Mouse (Mus musculus) liver, embryonic 13.5 days (tissue): ENCODE measurements around the gene Dnajb12. TPM values are rescaled to one million over a fixed set of nuclear protein-coding genes. Genes with fewer than 3 reads are reported as not detected.

Experiments used
- ATAC-seq: fragments of 200-750 bp; cut with Nextera tagmentation; 2 replicates; pipeline ENCODE4 v1.8.0; 2017; ENCODE audit warnings: low read depth, mild to moderate bottlenecking, moderate number of reproducible peaks, moderate library complexity
- DNase-seq: peaks from one replicate; pipeline ENCODE4 v3.0.0; 2022
- H3K27ac ChIP-seq: fragments of 300-500 bp; sonication (generic); 2 replicates; pipeline ENCODE4 v1.5.1; 2015; ENCODE audit warnings: moderate library complexity, mild to moderate bottlenecking, inconsistent platforms
- H3K27me3 ChIP-seq: fragments of 300-500 bp; sonication (generic); 2 replicates; pipeline ENCODE4 v1.6.1; 2015; ENCODE audit warnings: mild to moderate bottlenecking, inconsistent platforms
- H3K36me3 ChIP-seq: fragments of 300-500 bp; sonication (generic); 2 replicates; pipeline ENCODE4 v1.6.1; 2015; ENCODE audit warnings: mild to moderate bottlenecking, inconsistent platforms
- H3K4me1 ChIP-seq: fragments of 300-500 bp; sonication (generic); replicated peaks from 2 replicates; pipeline ENCODE4 v1.6.1; 2015; ENCODE audit warnings: inconsistent platforms
- H3K4me2 ChIP-seq: fragments of 300-500 bp; sonication (generic); 2 replicates; pipeline ENCODE4 v1.6.1; 2015; ENCODE audit warnings: inconsistent platforms, mild to moderate bottlenecking, moderate library complexity
- H3K4me3 ChIP-seq: fragments of 300-500 bp; sonication (generic); replicated peaks from 2 replicates; pipeline ENCODE4 v1.5.1; 2015; ENCODE audit warnings: mild to moderate bottlenecking, inconsistent platforms
- H3K9ac ChIP-seq: fragments of 300-500 bp; sonication (generic); 2 replicates; pipeline ENCODE4 v1.6.1; 2015; ENCODE audit warnings: mild to moderate bottlenecking, inconsistent platforms
- H3K9me3 ChIP-seq: fragments of 300-500 bp; sonication (generic); replicated peaks from 2 replicates; pipeline ENCODE4 v1.6.1; 2016; ENCODE audit warnings: inconsistent platforms
- WGBS: fragments of 180-500 bp; shearing (Covaris S2); methylation state at CpG from one replicate; pipeline ENCODE4 v1.1.7; 2015; ENCODE audit not compliant: insufficient replicate concordance; 5-methylcytosine and 5-hydroxymethylcytosine counted together
- polyA plus RNA-seq: library from polyadenylated mRNA; unstranded; fragments of >200 nt; fragmentation: Nextera tagmentation; extraction: Ambion mirVana; gene quantifications from 2 replicates; pipeline ENCODE4 v1.2.1, GENCODE M21; 2015

Gene Dnajb12
- polyA plus RNA-seq, 1 experiment from 2014 or later = 13.4 TPM

GRCm38 (mm10) chr10:59885174-59886080, 6.1 kb downstream of the Dnajb12 start:
- H3K9me3 ChIP-seq = no peaks in the 10 kb centered on the region
- H3K4me3 ChIP-seq = no peak overlapping the region
- H3K27ac ChIP-seq = peak overlapping the region; percentile 78
- peaks cover 61% of the 10 kb centered on the region for H3K36me3 ChIP-seq
- ATAC-seq (peak; percentile 12; the same call in 1 of the 2 replicates), DNase-seq (no peak)
- peaks cover 87% of the 10 kb centered on the region for H3K4me1 ChIP-seq
- peak overlapping the region; percentile 61 for H3K9ac ChIP-seq
- no peaks in the 10 kb centered on the region for H3K27me3 ChIP-seq
- WGBS = 72% methylated on average over 14 of the region's 14 CpGs
- H3K4me2 ChIP-seq = no peak overlapping the region

DNA sequence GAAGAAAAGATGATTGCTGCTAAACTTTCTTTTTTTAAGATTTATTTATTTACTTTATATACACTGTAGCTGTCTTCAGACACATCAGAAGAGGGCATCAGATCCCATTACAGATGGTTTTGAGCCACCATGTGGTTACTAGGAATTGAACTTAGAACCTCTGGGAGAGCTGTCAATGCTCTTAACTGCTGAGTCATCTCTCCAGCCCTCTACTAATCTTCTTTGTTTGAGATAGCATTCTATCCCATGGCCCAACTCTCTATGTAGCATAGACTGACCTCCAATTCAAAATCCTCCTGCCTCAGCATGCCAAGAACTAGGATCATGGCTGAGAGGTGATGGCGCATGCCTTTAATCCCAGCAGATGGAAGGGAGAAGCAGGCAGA, 6.7 kb downstream of the Dnajb12 start:
- Histone ChIP-seq H3K27ac (peak overlapping the region; percentile 78), H3K4me2 (no peak overlapping the region), H3K4me1 (peaks cover 81% of the 10 kb centered on the region), H3K9ac (peak overlapping the region; percentile 61), H3K36me3 (peaks cover 67% of the 10 kb centered on the region), H3K9me3 (no peaks in the 10 kb centered on the region), H3K4me3 (no peak overlapping the region), H3K27me3 (no peaks in the 10 kb centered on the region)
- WGBS = 97% methylated on average over 1 of the region's 1 CpGs
- DNase-seq (no peak), ATAC-seq (peak; percentile 39)

DNA sequence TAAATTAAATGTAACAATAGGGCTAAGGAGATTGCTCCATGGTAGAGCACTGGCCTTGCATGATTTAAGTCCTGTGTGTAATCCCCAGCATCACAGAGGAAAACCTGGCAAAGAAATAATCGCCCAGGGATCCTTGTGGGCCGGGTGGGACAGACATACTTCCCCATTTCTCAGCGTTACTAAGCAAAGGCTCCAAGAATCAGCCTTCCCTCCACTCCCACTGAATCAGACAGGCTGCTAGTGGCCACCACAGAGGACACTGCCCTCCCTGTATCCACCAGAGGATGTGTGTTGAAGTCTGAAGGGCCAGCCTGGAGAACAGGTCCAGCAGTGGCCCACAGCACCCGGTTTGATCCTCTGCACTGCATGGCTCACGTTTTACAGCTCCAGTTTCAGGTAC, 8.1 kb downstream of the Dnajb12 start:
- Histone ChIP-seq H3K27ac (peak overlapping the region; percentile 78), H3K4me3 (no peak overlapping the region), H3K27me3 (no peaks in the 10 kb centered on the region), H3K36me3 (peaks cover 72% of the 10 kb centered on the region), H3K9ac (peak overlapping the region; percentile 22; the same call in 1 of the 2 replicates), H3K9me3 (no peaks in the 10 kb centered on the region), H3K4me1 (peaks cover 67% of the 10 kb centered on the region), H3K4me2 (no peak overlapping the region)
- DNase-seq (no peak), ATAC-seq (no peak)
- WGBS = 59% methylated on average over 5 of the region's 5 CpGs

- peaks cover 72% of the 10 kb centered on the region for H3K36me3 ChIP-seq
- H3K4me2 ChIP-seq = no peak overlapping the region
- DNase-seq (no peak), ATAC-seq (no peak)
- H3K27me3 ChIP-seq = no peaks in the 10 kb centered on the region
- peak overlapping the region; percentile 57 for H3K27ac ChIP-seq
- H3K9ac ChIP-seq = no peak overlapping the region
- 67% methylated on average over 7 of the region's 7 CpGs for WGBS
- H3K9me3 ChIP-seq = no peaks in the 10 kb centered on the region
- peaks cover 51% of the 10 kb centered on the region for H3K4me1 ChIP-seq
- H3K4me3 ChIP-seq = no peak overlapping the region
These were observed 10.0 kb downstream of the Dnajb12 start for GRCm38 (mm10) chr10:59889339-59889738.

GRCm38 (mm10) chr10:59889953-59890751, 10.8 kb downstream of the Dnajb12 start:
- peaks cover 50% of the 10 kb centered on the region for H3K4me1 ChIP-seq
- 82% methylated on average over 15 of the region's 15 CpGs for WGBS
- no peak overlapping the region for H3K9ac ChIP-seq
- no peak overlapping the region for H3K4me2 ChIP-seq
- ATAC-seq (no peak), DNase-seq (no peak)
- peaks cover 72% of the 10 kb centered on the region for H3K36me3 ChIP-seq
- H3K27me3 ChIP-seq = no peaks in the 10 kb centered on the region
- H3K4me3 ChIP-seq = no peak overlapping the region
- H3K9me3 ChIP-seq = no peaks in the 10 kb centered on the region
- 0 out of 2 replicates have a peak overlapping the region, but pooled peaks have one; percentile 2 for H3K27ac ChIP-seq

GRCm38 (mm10) chr10:59892977-59893376, 13.6 kb downstream of the Dnajb12 start:
- WGBS = 63% methylated on average over 6 of the region's 6 CpGs
- Histone ChIP-seq H3K4me1 (peaks cover 46% of the 10 kb centered on the region), H3K27ac (no peak overlapping the region), H3K9me3 (no peaks in the 10 kb centered on the region), H3K36me3 (peaks cover 82% of the 10 kb centered on the region), H3K27me3 (no peaks in the 10 kb centered on the region), H3K9ac (no peak overlapping the region), H3K4me2 (no peak overlapping the region), H3K4me3 (no peak overlapping the region)
- ATAC-seq = no peak
- no peak for DNase-seq

GRCm38 (mm10) chr10:59894251-59895160, 15.2 kb downstream of the Dnajb12 start:
- Histone ChIP-seq H3K4me2 (no peak overlapping the region), H3K27me3 (no peaks in the 10 kb centered on the region), H3K9me3 (no peaks in the 10 kb centered on the region), H3K4me3 (no peak overlapping the region), H3K9ac (no peak overlapping the region), H3K27ac (0 out of 2 replicates have a peak overlapping the region, but pooled peaks have one; percentile 11), H3K4me1 (peaks cover 50% of the 10 kb centered on the region), H3K36me3 (peaks cover 90% of the 10 kb centered on the region)
- 79% methylated on average over 25 of the region's 25 CpGs for WGBS
- ATAC-seq (no peak), DNase-seq (peak; percentile 73)

- H3K36me3 ChIP-seq = peaks cover 80% of the 10 kb centered on the region
- H3K27ac ChIP-seq = peak overlapping the region; percentile 29; the same call in 1 of the 2 replicates
- no peak overlapping the region for H3K4me3 ChIP-seq
- ATAC-seq = no peak
- H3K9ac ChIP-seq = no peak overlapping the region
- H3K27me3 ChIP-seq = no peaks in the 10 kb centered on the region
- no peaks in the 10 kb centered on the region for H3K9me3 ChIP-seq
- 90% methylated on average over 17 of the region's 17 CpGs for WGBS
- no peak for DNase-seq
- H3K4me1 ChIP-seq = peaks cover 61% of the 10 kb centered on the region
- no peak overlapping the region for H3K4me2 ChIP-seq
These were observed 16.3 kb downstream of the Dnajb12 start for GRCm38 (mm10) chr10:59895460-59896186.

DNA sequence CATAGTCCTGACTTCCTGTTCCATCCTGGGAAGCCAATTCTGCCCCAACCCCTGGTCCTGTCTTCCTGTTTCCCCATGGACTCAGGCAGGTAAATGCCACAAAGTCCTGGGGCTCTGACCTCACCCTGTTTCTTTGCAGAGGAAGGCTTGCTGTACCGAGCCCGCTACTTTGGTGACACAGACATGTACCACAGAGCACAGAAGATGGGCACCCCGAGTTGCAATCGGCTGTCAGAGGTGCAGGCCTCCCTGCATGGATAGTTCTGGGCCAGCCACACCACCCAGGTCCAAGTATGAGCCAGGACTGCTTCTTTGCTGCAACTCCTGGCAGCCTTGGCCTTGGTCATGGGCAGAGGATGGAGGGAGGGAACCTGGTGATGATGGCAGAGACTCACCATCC, 16.9 kb downstream of the Dnajb12 start:
- H3K4me1 ChIP-seq = peaks cover 67% of the 10 kb centered on the region
- H3K9me3 ChIP-seq = no peaks in the 10 kb centered on the region
- H3K4me3 ChIP-seq = no peak overlapping the region
- WGBS = 83% methylated on average over 4 of the region's 4 CpGs
- DNase-seq = no peak
- H3K27ac ChIP-seq = peak overlapping the region; percentile 70; the same call in 1 of the 2 replicates
- H3K27me3 ChIP-seq = no peaks in the 10 kb centered on the region
- H3K9ac ChIP-seq = no peak overlapping the region
- ATAC-seq = no peak
- peaks cover 75% of the 10 kb centered on the region for H3K36me3 ChIP-seq
- H3K4me2 ChIP-seq = no peak overlapping the region

DNA sequence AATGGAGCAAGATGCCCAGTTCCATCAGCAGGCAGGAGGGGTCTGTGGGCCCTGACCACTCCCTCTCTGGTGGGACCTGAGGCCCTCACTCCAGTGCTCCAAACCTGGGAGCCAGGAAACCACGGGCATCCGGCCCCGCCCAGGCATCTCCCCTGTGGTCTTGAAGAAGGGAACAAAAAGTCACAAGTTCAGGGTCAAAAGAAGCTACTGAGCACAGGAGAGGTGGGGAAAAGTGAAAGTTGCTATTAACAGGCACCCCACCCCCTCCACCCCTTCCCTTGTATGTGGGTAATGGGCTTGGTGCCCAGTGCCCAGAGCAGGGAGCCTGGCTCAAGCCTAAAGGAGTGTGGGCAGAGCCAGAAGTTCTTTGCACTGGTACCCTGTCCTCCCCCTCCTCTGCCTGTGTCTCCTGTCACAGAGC, 17.6 kb downstream of the Dnajb12 start:
- DNase-seq = no peak
- H3K36me3 ChIP-seq = peaks cover 67% of the 10 kb centered on the region

More for the DNA sequence above, 17.6 kb downstream of the Dnajb12 start:
- peaks cover 73% of the 10 kb centered on the region for H3K4me1 ChIP-seq
- H3K9ac ChIP-seq = peak overlapping the region; percentile 31; the same call in 1 of the 2 replicates
- no peak overlapping the region for H3K4me2 ChIP-seq
- no peak overlapping the region for H3K4me3 ChIP-seq
- H3K27ac ChIP-seq = peak overlapping the region; percentile 70
- WGBS = 50% methylated on average over 3 of the region's 3 CpGs
- H3K27me3 ChIP-seq = no peaks in the 10 kb centered on the region
- H3K9me3 ChIP-seq = no peaks in the 10 kb centered on the region
- ATAC-seq = no peak
